Comparison of ENCODE assay signal across 22 mouse cellular contexts in the genomic region with DNA sequence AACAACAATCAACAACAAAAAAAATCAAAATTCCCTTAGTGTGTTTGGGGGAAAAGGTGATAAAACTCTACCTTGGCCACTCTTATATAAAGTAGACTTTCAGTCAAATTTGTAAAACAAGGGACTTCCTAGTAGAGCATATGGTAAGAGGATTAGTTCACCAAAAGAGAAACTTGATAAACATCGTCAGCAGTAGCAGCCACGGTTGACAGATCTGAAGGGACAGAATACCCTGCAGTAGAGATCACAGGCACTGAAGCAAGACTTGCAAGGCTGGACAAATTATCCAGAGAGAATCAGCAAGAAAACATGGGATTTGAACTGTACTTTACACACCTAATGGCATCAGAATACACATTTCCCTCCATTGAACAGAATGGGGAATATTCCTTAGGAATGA. TPM values are rescaled to one million over a fixed set of nuclear protein-coding genes. Genes with fewer than 3 reads are reported as not detected.
DNase-seq lines count a peak whose midpoint lies in the region; ATAC-seq lines count a peak whose summit lies in the region.
"Had no signal": no experiment of that assay in that cellular context is flagged by ENCODE, and none has a peak within 500 bp of the region (broad histone marks: within the 10 kb centered on the region; RNA-seq: fewer than 3 reads in every experiment).

No protein-coding gene starts in this region.

- 34% methylated on average over 2 of the region's 2 CpGs for WGBS in kidney, embryonic 14.5 days
- 21% methylated on average over 2 of the region's 2 CpGs for WGBS in kidney, embryonic 16.5 days

- 0 out of 2 replicates have a peak, but pooled peaks cover 2% of the 10 kb centered on the region for H3K4me1 ChIP-seq in kidney, embryonic 14.5 days (ENCODE audit: control insufficient read depth, insufficient read depth, low read length)
- no peaks in the 10 kb centered on the region for H3K4me1 ChIP-seq in kidney, embryonic 16.5 days (ENCODE audit: insufficient read depth, low read length)
- H3K4me1 ChIP-seq: embryonic facial prominence, embryonic 13.5 days; embryonic facial prominence, embryonic 15.5 days; forebrain, embryonic 10.5 days; forebrain, embryonic 12.5 days had no signal

- H3K4me2 ChIP-seq in kidney, embryonic 14.5 days (replicated peaks; ENCODE audit: low read depth, low read length) = no peak overlapping the region
- no peak overlapping the region for H3K4me2 ChIP-seq in kidney, embryonic 16.5 days (replicated peaks; ENCODE audit: low read depth, low read length)
- H3K4me2 ChIP-seq: embryonic facial prominence, embryonic 13.5 days; embryonic facial prominence, embryonic 15.5 days; forebrain, embryonic 12.5 days had no signal

- no peak overlapping the region for H3K4me3 ChIP-seq in kidney, embryonic 14.5 days (ENCODE audit: low read length)
- H3K4me3 ChIP-seq in kidney, embryonic 16.5 days (ENCODE audit: low read length) = no peak overlapping the region
- H3K4me3 ChIP-seq: embryonic facial prominence, embryonic 13.5 days; embryonic facial prominence, embryonic 15.5 days; erythroblast, embryonic 14.5 days; forebrain, embryonic 10.5 days; forebrain, embryonic 12.5 days had no signal

- DNase-seq in kidney, postnatal 14 days = no peak
- no peak for DNase-seq in kidney, postnatal 36 days
- DNase-seq: adrenal gland, adult 2 months; adrenal gland, postnatal 10 days; adrenal gland, postnatal 25 days; cerebellum, adult 11 months; cerebellum, adult 18-20 months; cerebellum, adult 8-10 months; cerebellum, adult 9-11 months; cerebellum, postnatal 14 days; cerebellum, postnatal 36 days; embryo, embryonic 11 days had no signal

- no peaks in the 10 kb centered on the region for H3K36me3 ChIP-seq in kidney, embryonic 14.5 days (ENCODE audit: control insufficient read depth, insufficient read depth, low read length)
- no peaks in the 10 kb centered on the region for H3K36me3 ChIP-seq in kidney, embryonic 16.5 days (ENCODE audit: insufficient read depth, low read length)
- H3K36me3 ChIP-seq: embryonic facial prominence, embryonic 13.5 days; embryonic facial prominence, embryonic 15.5 days; forebrain, embryonic 10.5 days; forebrain, embryonic 12.5 days had no signal

- H3K9me3 ChIP-seq in kidney, embryonic 14.5 days (ENCODE audit: control insufficient read depth, low read length) = no peaks in the 10 kb centered on the region
- H3K9me3 ChIP-seq in kidney, embryonic 16.5 days (ENCODE audit: low read length) = no peaks in the 10 kb centered on the region
- H3K9me3 ChIP-seq: embryonic facial prominence, embryonic 13.5 days; embryonic facial prominence, embryonic 15.5 days; forebrain, embryonic 10.5 days; forebrain, embryonic 12.5 days had no signal

- ATAC-seq in kidney, embryonic 14.5 days (ENCODE audit: low FRiP score, low TSS enrichment) = peak; percentile 73; the same call in 1 of the 2 replicates
- peak; percentile 71 for ATAC-seq in kidney, embryonic 16.5 days (ENCODE audit: low FRiP score, low TSS enrichment)
- ATAC-seq: forebrain, embryonic 14.5 days; forebrain, embryonic 16.5 days had no signal

- H3K9ac ChIP-seq in kidney, embryonic 14.5 days (ENCODE audit: low read depth, low read length) = no peak overlapping the region
- H3K9ac ChIP-seq in kidney, embryonic 16.5 days (replicated peaks; ENCODE audit: low read length) = no peak overlapping the region
- H3K9ac ChIP-seq: embryonic facial prominence, embryonic 13.5 days; embryonic facial prominence, embryonic 15.5 days; forebrain, embryonic 12.5 days had no signal

- H3K27ac ChIP-seq in kidney, embryonic 14.5 days (ENCODE audit: low read depth, low read length) = no peak overlapping the region
- H3K27ac ChIP-seq in kidney, embryonic 16.5 days (ENCODE audit: low read length) = no peak overlapping the region
- H3K27ac ChIP-seq: embryonic facial prominence, embryonic 13.5 days; embryonic facial prominence, embryonic 15.5 days; forebrain, embryonic 10.5 days; forebrain, embryonic 12.5 days had no signal

- no peaks in the 10 kb centered on the region for H3K27me3 ChIP-seq in kidney, embryonic 14.5 days (ENCODE audit: control insufficient read depth, insufficient read depth, low read length)
- no peaks in the 10 kb centered on the region for H3K27me3 ChIP-seq in kidney, embryonic 16.5 days (ENCODE audit: insufficient read depth, low read length)
- H3K27me3 ChIP-seq: embryonic facial prominence, embryonic 13.5 days; embryonic facial prominence, embryonic 15.5 days; forebrain, embryonic 12.5 days had no signal

RNA-seq across cellular contexts. Expression of a gene that starts 14.4 kb away (rescaled TPM):
- not detected in 2 replicates for polyA plus RNA-seq in kidney, embryonic 14.5 days (2014; fragmentation: Nextera tagmentation; extraction: Ambion mirVana)
- polyA plus RNA-seq in kidney, embryonic 16.5 days (2015; fragmentation: Nextera tagmentation; extraction: Ambion mirVana) = 0.05 TPM in 1 of 2 replicates, not detected in the other
- polyA plus RNA-seq: C2C12; erythroblast, embryonic 14.5 days; forebrain, embryonic 14.5 days had no signal

RNA-seq across cellular contexts. Expression of a gene that starts 22.9 kb away (rescaled TPM):
- 0.24 and 0.65 TPM in 2 replicates for polyA plus RNA-seq in kidney, embryonic 14.5 days (2014; fragmentation: Nextera tagmentation; extraction: Ambion mirVana)
- polyA plus RNA-seq in kidney, embryonic 16.5 days (2015; fragmentation: Nextera tagmentation; extraction: Ambion mirVana) = 0.33 and 0.37 TPM in 2 replicates
- polyA plus RNA-seq: adrenal gland, adult 2 months; erythroblast, embryonic 14.5 days had no signal

RNA-seq across cellular contexts. Expression of a gene that starts 33.4 kb away (rescaled TPM):
- polyA plus RNA-seq in kidney, embryonic 14.5 days (2014; fragmentation: Nextera tagmentation; extraction: Ambion mirVana) = 22.1 and 26.0 TPM in 2 replicates
- 37.1 and 44.4 TPM in 2 replicates for polyA plus RNA-seq in kidney, embryonic 16.5 days (2015; fragmentation: Nextera tagmentation; extraction: Ambion mirVana)

RNA-seq across cellular contexts. Expression of a gene that starts 49.7 kb away (rescaled TPM):
- polyA plus RNA-seq in kidney, embryonic 14.5 days (2014; fragmentation: Nextera tagmentation; extraction: Ambion mirVana) = 5.0 and 5.1 TPM in 2 replicates
- polyA plus RNA-seq in kidney, embryonic 16.5 days (2015; fragmentation: Nextera tagmentation; extraction: Ambion mirVana) = 3.6 and 3.8 TPM in 2 replicates
